Mouse (Mus musculus) myocyte (in vitro differentiated cells): ENCODE results near the gene Olfr550. TPM values are rescaled to one million over a fixed set of nuclear protein-coding genes. Genes with fewer than 3 reads are reported as not detected.

Experiments used
- H3K27me3 ChIP-seq: one replicate; pipeline ENCODE4 v1.6.1; 2011; ENCODE audit not compliant: control insufficient read depth, insufficient read depth, insufficient read length
- H3K36me3 ChIP-seq: one replicate; pipeline ENCODE4 v1.6.1; 2011; ENCODE audit not compliant: control insufficient read depth, insufficient read depth
- H3K4me2 ChIP-seq: one replicate; pipeline ENCODE4 v1.6.1; 2011; ENCODE audit warnings: low read depth, control low read depth
- H3K4me3 ChIP-seq: one replicate; pipeline ENCODE4 v1.5.1; 2011; ENCODE audit warnings: mild to moderate bottlenecking, control low read depth, moderate library complexity
- H3K79me2 ChIP-seq: one replicate; pipeline ENCODE4 v1.6.1; 2011; ENCODE audit not compliant: control insufficient read depth, insufficient read depth
- H3ac ChIP-seq: one replicate; pipeline ENCODE4 v1.6.1; 2011; ENCODE audit not compliant: control insufficient read depth, insufficient read length
- CEBPB ChIP-seq: IDR thresholded peaks from 2 replicates; pipeline ENCODE4 v1.6.1; 2011; ENCODE audit warnings: mild to moderate bottlenecking, moderate library complexity; ENCODE audit not compliant: poor library complexity, insufficient read depth, severe bottlenecking
- E2F4 ChIP-seq: IDR thresholded peaks from one replicate; pipeline ENCODE4 v1.6.1; 2011; ENCODE audit warnings: mild to moderate bottlenecking, control low read depth, moderate library complexity; ENCODE audit not compliant: insufficient read depth
- MAX ChIP-seq: IDR thresholded peaks from one replicate; pipeline ENCODE4 v1.6.1; 2011; ENCODE audit warnings: low read depth, mild to moderate bottlenecking, control low read depth
- MYOD1 ChIP-seq, 3 experiments: IDR thresholded peaks; one replicate each; pipeline ENCODE4 v1.6.1; 2011; ENCODE audit warnings: control low read depth in 2 of 3, low read depth in 2 of 3, mild to moderate bottlenecking in 2 of 3, moderate library complexity in 1 of 3; ENCODE audit not compliant: insufficient read length in 2 of 3, control insufficient read depth in 1 of 3
- MYOG ChIP-seq, 3 experiments: IDR thresholded peaks; one replicate each; pipeline ENCODE4 v1.6.1; 2011; ENCODE audit warnings: control low read depth in 2 of 3, low read depth in 2 of 3, mild to moderate bottlenecking in 2 of 3; ENCODE audit not compliant: insufficient read length in 2 of 3, control insufficient read depth in 1 of 3, insufficient read depth in 1 of 3
- POLR2A ChIP-seq: IDR thresholded peaks from one replicate; pipeline ENCODE4 v1.6.1; 2011; ENCODE audit warnings: low read depth, mild to moderate bottlenecking, control low read depth, moderate library complexity; ENCODE audit not compliant: insufficient read length
- POLR2AphosphoS2 ChIP-seq: IDR thresholded peaks from one replicate; pipeline ENCODE4 v1.6.1; 2011; ENCODE audit warnings: low read depth, control low read depth; ENCODE audit not compliant: insufficient read length
- REST ChIP-seq: IDR thresholded peaks from one replicate; pipeline ENCODE4 v1.6.1; 2011; ENCODE audit warnings: mild to moderate bottlenecking, control low read depth, moderate library complexity; ENCODE audit not compliant: insufficient read depth, insufficient read length
- SRF ChIP-seq: IDR thresholded peaks from one replicate; pipeline ENCODE4 v1.6.1; 2011; ENCODE audit warnings: low read depth; ENCODE audit not compliant: control insufficient read depth, insufficient read length
- TCF12 ChIP-seq: IDR thresholded peaks from one replicate; pipeline ENCODE4 v1.6.1; 2011; ENCODE audit warnings: mild to moderate bottlenecking, control low read depth; ENCODE audit not compliant: poor library complexity, insufficient read depth, severe bottlenecking
- TCF3 ChIP-seq: IDR thresholded peaks from one replicate; pipeline ENCODE4 v1.6.1; 2011; ENCODE audit warnings: low read depth, control low read depth; ENCODE audit not compliant: insufficient read length
- USF1 ChIP-seq: IDR thresholded peaks from one replicate; pipeline ENCODE4 v1.6.1; 2011; ENCODE audit warnings: low read depth, mild to moderate bottlenecking, control low read depth, moderate library complexity
- polyA plus RNA-seq: library from polyadenylated mRNA; unstranded; fragments of >200 nt; fragmentation: generic; extraction: Trizol; gene quantifications from one replicate; pipeline ENCODE4 v1.2.1, GENCODE M21; 2012; ENCODE audit warnings: missing spikeins

Olfr550 gene
- not detected for polyA plus RNA-seq

DNA sequence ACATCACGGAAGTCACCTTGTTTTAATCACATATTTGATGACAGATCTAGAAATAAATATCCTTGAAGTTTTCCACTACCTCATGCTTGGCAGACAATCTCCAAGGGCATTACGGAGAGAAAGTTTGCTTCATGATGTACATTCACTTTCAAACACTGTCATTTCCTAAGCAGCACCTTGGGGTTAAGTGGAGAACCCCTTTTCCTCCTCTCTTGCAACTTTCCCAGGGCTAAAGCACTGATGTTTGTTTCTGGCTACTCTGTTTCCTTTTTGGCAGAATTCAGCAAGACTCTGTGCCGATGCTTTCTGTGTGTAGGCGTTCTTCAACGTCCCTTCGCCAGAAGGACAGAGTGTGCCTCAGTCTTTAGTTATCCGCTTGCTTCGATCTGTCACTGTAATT, at the start of gene Olfr550:
Olfr550 (plus strand) TSS at position 301 of the 400 bp plus-strand sequence.
- Histone ChIP-seq H3K4me3 (no peak within 1 kb of the TSS), H3ac (no peak within 1 kb of the TSS), H3K36me3 (no peaks in the 10 kb centered on the region), H3K79me2 (no peaks in the 10 kb centered on the region), H3K27me3 (no peaks in the 10 kb centered on the region), H3K4me2 (no peak within 1 kb of the TSS)
- TF ChIP-seq POLR2A (no peak), E2F4 (no peak), TCF3 (no peak), TCF12 (no peak), SRF (no peak)

DNA sequence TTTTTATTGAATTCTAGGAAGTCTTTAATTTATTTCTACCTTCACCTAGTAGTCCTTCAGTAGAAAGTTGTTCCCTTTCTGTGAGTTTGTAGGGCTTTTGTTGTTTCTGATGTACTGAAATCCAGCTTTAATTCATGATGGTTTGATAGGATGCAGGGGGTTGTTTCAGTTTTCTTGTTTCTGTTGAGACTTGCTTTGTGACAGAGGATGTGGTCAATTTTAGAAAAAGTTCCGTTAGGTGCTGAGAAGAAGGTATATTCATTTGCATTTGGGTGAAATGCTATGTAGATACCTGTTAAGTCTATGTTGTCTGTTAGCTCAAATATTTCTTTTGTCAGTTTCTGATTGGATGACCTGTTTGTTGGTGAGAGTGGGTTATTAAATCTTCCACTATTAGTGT, 42.2 kb upstream of the Olfr550 start:
- Histone ChIP-seq H3K4me3 (no peak overlapping the region), H3K4me2 (no peak overlapping the region), H3K36me3 (no peaks in the 10 kb centered on the region), H3K27me3 (no peaks in the 10 kb centered on the region), H3K79me2 (no peaks in the 10 kb centered on the region), H3ac (no peak overlapping the region)
- TF ChIP-seq USF1 (no peak), TCF3 (no peak), MYOD1 (IDR thresholded peaks at IDR 0.05; ENCODE audit: control insufficient read depth in 1 of 3, insufficient read length in 2 of 3, low read depth in 2 of 3) (no peak), SRF (no peak), E2F4 (no peak), MAX (no peak), TCF12 (no peak), MYOG (IDR thresholded peaks at IDR 0.05; ENCODE audit: control insufficient read depth in 1 of 3, insufficient read depth in 1 of 3, insufficient read length in 2 of 3, low read depth in 2 of 3) (no peak), REST (no peak), POLR2A (no peak), POLR2AphosphoS2 (no peak), CEBPB (no peak)

DNA sequence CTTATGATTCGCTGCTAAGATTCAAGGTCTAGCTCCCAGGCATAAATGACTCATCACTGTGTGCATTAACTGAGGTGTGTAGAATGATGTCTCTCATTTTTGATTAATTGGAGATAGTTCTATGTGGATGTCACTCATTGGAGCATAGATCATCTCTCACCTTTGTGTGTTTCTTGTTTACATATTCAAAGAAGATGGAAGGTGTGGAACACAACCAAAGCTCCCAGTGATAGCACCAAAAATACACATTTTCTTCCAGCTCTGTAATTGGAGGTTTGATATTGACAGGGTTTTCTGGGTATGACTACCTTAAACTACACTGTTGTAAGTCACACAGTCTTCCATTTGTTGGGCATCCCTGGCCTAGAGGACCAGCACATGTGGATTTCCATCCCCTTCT, 36.8 kb upstream of the Olfr550 start, which contains the start of gene Olfr547:
Olfr547 (plus strand) TSS at position 301 of the 400 bp plus-strand sequence.
- TF ChIP-seq POLR2A = no peak
- no peak for TF ChIP-seq CEBPB
- TF ChIP-seq SRF = no peak
- TF ChIP-seq USF1 = no peak
- no peak for TF ChIP-seq MAX
- no peak for TF ChIP-seq MYOD1 (IDR thresholded peaks at IDR 0.05; ENCODE audit: control insufficient read depth in 1 of 3, insufficient read length in 2 of 3, low read depth in 2 of 3)
- Histone ChIP-seq H3K79me2 (no peaks in the 10 kb centered on the region), H3K4me3 (no peak within 1 kb of the TSS), H3ac (no peak within 1 kb of the TSS), H3K4me2 (no peak within 1 kb of the TSS), H3K36me3 (no peaks in the 10 kb centered on the region), H3K27me3 (no peaks in the 10 kb centered on the region)

DNA sequence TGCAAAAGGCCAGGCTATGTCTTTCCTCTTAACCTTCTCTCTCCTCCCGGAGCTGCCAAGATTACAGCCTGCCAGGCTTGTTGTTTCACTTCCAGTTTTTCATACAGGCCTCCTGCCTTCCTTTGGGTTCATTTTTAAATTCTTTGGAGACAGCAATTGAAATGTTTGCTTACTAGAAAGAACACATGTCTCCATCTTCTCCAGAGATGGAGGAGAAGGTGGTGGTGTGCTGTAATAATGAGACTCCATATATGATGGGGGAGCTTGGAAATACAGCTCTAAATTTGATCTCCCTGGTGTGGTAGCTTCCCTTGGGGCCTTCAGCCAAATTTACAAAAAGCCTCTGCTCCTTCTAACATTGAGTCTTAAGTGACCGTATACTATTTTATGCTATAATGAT, 30.6 kb upstream of the Olfr550 start, which contains the start of gene Olfr548-ps1:
Olfr548-ps1 (plus strand) TSS at position 301 of the 400 bp plus-strand sequence.
- Histone ChIP-seq H3K27me3 (no peaks in the 10 kb centered on the region), H3ac (no peak within 1 kb of the TSS), H3K79me2 (no peaks in the 10 kb centered on the region), H3K36me3 (no peaks in the 10 kb centered on the region), H3K4me3 (no peak within 1 kb of the TSS), H3K4me2 (no peak within 1 kb of the TSS)
- TF ChIP-seq MYOD1 (IDR thresholded peaks at IDR 0.05; ENCODE audit: control insufficient read depth in 1 of 3, insufficient read length in 2 of 3, low read depth in 2 of 3) (no peak), CEBPB (no peak), POLR2AphosphoS2 (no peak), MAX (no peak), USF1 (no peak), TCF12 (no peak), TCF3 (no peak)

DNA sequence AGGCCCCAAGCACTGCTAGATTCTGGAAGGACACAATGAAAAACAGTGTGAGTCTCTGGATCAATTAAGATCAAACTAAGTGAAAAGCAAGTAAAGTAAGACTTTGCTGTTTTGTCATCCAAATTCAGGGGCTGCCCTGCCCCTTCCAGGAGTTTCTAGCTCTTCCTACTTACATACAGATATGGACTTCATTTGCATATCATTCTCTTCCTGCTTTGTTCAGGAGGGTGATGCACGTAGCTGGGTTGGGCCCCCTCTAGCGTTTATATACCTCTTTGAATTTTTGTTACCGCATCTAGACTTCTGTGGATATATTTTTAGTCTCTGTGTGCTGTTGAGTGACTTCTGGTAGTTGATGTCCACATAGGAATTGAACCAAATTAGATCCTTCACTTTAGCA, 30.0 kb upstream of the Olfr550 start:
- Histone ChIP-seq H3K27me3 (no peaks in the 10 kb centered on the region), H3ac (no peak overlapping the region), H3K79me2 (no peaks in the 10 kb centered on the region), H3K4me3 (no peak overlapping the region), H3K4me2 (no peak overlapping the region), H3K36me3 (no peaks in the 10 kb centered on the region)
- TF ChIP-seq CEBPB (no peak), TCF3 (no peak), POLR2A (no peak), REST (no peak), POLR2AphosphoS2 (no peak)
